In genomic region chr4:85543221-85543620, GRCm38 (mm10) we compare ENCODE assay signal across 17 mouse cellular contexts. TPM values are rescaled to one million over a fixed set of nuclear protein-coding genes. Genes with fewer than 3 reads are reported as not detected.
"Had no signal": no experiment of that assay in that cellular context is flagged by ENCODE, and none has a peak within 500 bp of the region (broad histone marks: within the 10 kb centered on the region; RNA-seq: fewer than 3 reads in every experiment).

No protein-coding gene starts in this region.

- DNase-seq: retina, postnatal 1 day; right cerebral cortex, adult 18-20 months; right cerebral cortex, postnatal 14 days; right cerebral cortex, postnatal 25 days; right cerebral cortex, postnatal 4 days; spleen, adult 18-20 months; thymus, adult 18-20 months; thymus, adult 2 months; thymus, postnatal 14 days; thymus, postnatal 25 days; thymus, postnatal 36 days; thymus, postnatal 4 days had no signal

- H3K27me3 ChIP-seq: neural tube, embryonic 13.5 days; neural tube, embryonic 15.5 days; stomach, embryonic 15.5 days had no signal

- H3K4me3 ChIP-seq: neural tube, embryonic 13.5 days; neural tube, embryonic 15.5 days; stomach, embryonic 15.5 days had no signal

- H3K9me3 ChIP-seq: neural tube, embryonic 13.5 days; neural tube, embryonic 15.5 days; stomach, embryonic 15.5 days had no signal

- H3K9ac ChIP-seq: neural tube, embryonic 13.5 days; neural tube, embryonic 15.5 days; stomach, embryonic 15.5 days had no signal

- H3K27ac ChIP-seq: neural tube, embryonic 13.5 days; neural tube, embryonic 15.5 days; stomach, embryonic 15.5 days; stomach, postnatal 0 days had no signal

- H3K36me3 ChIP-seq: neural tube, embryonic 13.5 days; neural tube, embryonic 15.5 days; stomach, embryonic 15.5 days had no signal

- H3K4me1 ChIP-seq: neural tube, embryonic 13.5 days; neural tube, embryonic 15.5 days; stomach, embryonic 15.5 days had no signal

RNA-seq across cellular contexts. Expression of gene Adamtsl1, which starts 29.2 kb away (rescaled TPM):
- total RNA-seq: neutrophil, adult 5-6 weeks had no signal
